Mouse (Mus musculus): ENCODE data around the gene Cnp. TPM values are rescaled to one million over a fixed set of nuclear protein-coding genes. Genes with fewer than 3 reads are reported as not detected.

Gene Cnp
- total and polyA plus RNA-seq, 3 experiments = 19.0 to 20.8 TPM; not detected in 1

DNA sequence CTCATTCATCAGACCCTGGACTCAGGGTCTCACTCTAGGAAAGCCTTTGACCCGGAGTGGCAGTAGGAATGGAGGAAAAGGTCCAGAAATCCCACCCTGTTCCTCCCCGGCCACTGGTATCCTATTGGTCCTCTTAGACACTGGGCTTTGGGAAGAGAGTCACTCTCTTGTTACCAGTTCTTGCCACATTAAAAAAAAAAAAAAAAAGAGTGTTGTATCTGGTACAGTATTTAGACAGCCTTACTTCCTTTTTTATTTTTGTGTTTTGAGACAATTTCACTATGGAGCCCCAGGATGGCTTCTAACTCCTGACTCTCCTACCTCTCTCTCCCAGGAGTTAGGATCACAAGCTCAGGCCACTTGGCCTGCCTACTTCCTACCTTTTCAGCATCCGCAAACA, 17.1 kb upstream of the Cnp start:
- TF ChIP-seq E2F4 (IDR thresholded peaks at IDR 0.05; ENCODE audit: borderline replicate concordance, low read depth, low read length) (no peak), ZNF384 (IDR thresholded peaks at IDR 0.05; ENCODE audit: low read depth, low read length) (peak; percentile 90)
- H3K36me3 ChIP-seq (ENCODE audit: control insufficient read depth in 1 of 2, insufficient read depth in 2 of 2, low read length in 2 of 2) = no peaks in the 10 kb centered on the region
- peaks cover 0 to 3% of the 10 kb centered on the region in 2 experiments; a peak in 1 of 4 replicates for H3K27me3 ChIP-seq (ENCODE audit: control insufficient read depth in 1 of 2, insufficient read depth in 2 of 2, low read length in 2 of 2)
- no peak overlapping the region for H3K4me3 ChIP-seq (ENCODE audit: control insufficient read depth in 1 of 2, insufficient read depth in 1 of 2, low read depth in 2 of 2, low read length in 2 of 2)
- H3K27ac ChIP-seq (ENCODE audit: control insufficient read depth, low read depth, low read length) = no peak overlapping the region
- H3K79me2 ChIP-seq (ENCODE audit: control insufficient read depth, insufficient read depth, low read length, poor library complexity) = no peaks in the 10 kb centered on the region
- H3K9me3 ChIP-seq (replicated peaks; ENCODE audit: insufficient read depth, low read length) = no peaks in the 10 kb centered on the region
- no peak overlapping the region for H3K9ac ChIP-seq (ENCODE audit: control insufficient read depth, low read depth, low read length, poor library complexity, severe bottlenecking)
- peaks cover 0 to 6% of the 10 kb centered on the region in 2 experiments; a peak in 1 of 4 replicates for H3K4me1 ChIP-seq (ENCODE audit: control insufficient read depth in 1 of 2, insufficient read depth in 2 of 2, low read length in 2 of 2)
- no peak for DNase-seq (ENCODE audit: low read depth, low spot score)

GRCm38 (mm10) chr11:100559476-100559875, 15.2 kb upstream of the Cnp start:
- no peak overlapping the region for H3K9ac ChIP-seq (ENCODE audit: control insufficient read depth, low read depth, low read length, poor library complexity, severe bottlenecking)
- H3K27me3 ChIP-seq (ENCODE audit: control insufficient read depth in 1 of 2, insufficient read depth in 2 of 2, low read length in 2 of 2) = peaks cover 0 to 3% of the 10 kb centered on the region in 2 experiments; a peak in 2 of 4 replicates
- no peaks in the 10 kb centered on the region for H3K36me3 ChIP-seq (ENCODE audit: control insufficient read depth in 1 of 2, insufficient read depth in 2 of 2, low read length in 2 of 2)
- H3K27ac ChIP-seq (ENCODE audit: control insufficient read depth, low read depth, low read length) = no peak overlapping the region
- H3K79me2 ChIP-seq (ENCODE audit: control insufficient read depth, insufficient read depth, low read length, poor library complexity) = no peaks in the 10 kb centered on the region
- no peak overlapping the region for H3K4me3 ChIP-seq (ENCODE audit: control insufficient read depth in 1 of 2, insufficient read depth in 1 of 2, low read depth in 2 of 2, low read length in 2 of 2)
- H3K4me1 ChIP-seq (ENCODE audit: control insufficient read depth in 1 of 2, insufficient read depth in 2 of 2, low read length in 2 of 2) = peaks cover 0 to 6% of the 10 kb centered on the region in 2 experiments; a peak in 1 of 4 replicates
- H3K9me3 ChIP-seq (replicated peaks; ENCODE audit: insufficient read depth, low read length) = no peaks in the 10 kb centered on the region
- TF ChIP-seq BHLHE40 (IDR thresholded peaks at IDR 0.05; ENCODE audit: borderline replicate concordance, low read depth, low read length) (no peak), MAX (IDR thresholded peaks at IDR 0.05; ENCODE audit: low read length) (no peak), USF1 (IDR thresholded peaks at IDR 0.05; ENCODE audit: low read depth, low read length) (no peak), MYC (IDR thresholded peaks at IDR 0.05; ENCODE audit: low read depth, low read length) (no peak), POLR2AphosphoS2 (IDR thresholded peaks at IDR 0.05; ENCODE audit: low read length) (no peak), E2F4 (IDR thresholded peaks at IDR 0.05; ENCODE audit: borderline replicate concordance, low read depth, low read length) (no peak), SMC3 (IDR thresholded peaks at IDR 0.05; ENCODE audit: low read depth, low read length) (no peak), ETS1 (IDR thresholded peaks at IDR 0.05; ENCODE audit: low read depth, low read length) (no peak), ZNF384 (IDR thresholded peaks at IDR 0.05; ENCODE audit: low read depth, low read length) (no peak), TBP (IDR thresholded peaks at IDR 0.05; ENCODE audit: low read depth, low read length) (no peak)
- no peak for DNase-seq (ENCODE audit: low read depth, low spot score)

DNA sequence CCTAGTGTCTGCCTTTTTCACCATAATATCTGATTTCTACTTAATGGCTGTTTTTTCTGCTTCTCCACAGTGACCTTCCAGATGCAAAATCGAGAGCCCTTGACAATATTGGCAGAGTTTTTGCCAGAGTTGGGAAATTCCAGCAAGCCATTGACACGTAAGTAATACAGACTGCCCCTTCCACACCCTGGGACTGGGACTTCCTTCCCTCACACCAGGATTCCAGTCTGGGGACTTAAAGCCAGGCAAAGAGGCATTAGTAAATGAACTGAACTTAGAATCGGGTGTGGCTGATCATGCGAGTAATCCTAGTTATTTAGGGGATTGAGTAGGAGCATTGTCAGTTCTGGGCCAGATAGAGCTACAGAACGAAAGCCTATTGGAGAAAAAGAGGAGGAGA, 13.0 kb upstream of the Cnp start:
- Histone ChIP-seq H3K9me3 (replicated peaks; ENCODE audit: insufficient read depth, low read length) (no peaks in the 10 kb centered on the region), H3K36me3 (ENCODE audit: control insufficient read depth in 1 of 2, insufficient read depth in 2 of 2, low read length in 2 of 2) (no peaks in the 10 kb centered on the region), H3K27me3 (ENCODE audit: control insufficient read depth in 1 of 2, insufficient read depth in 2 of 2, low read length in 2 of 2) (peaks cover 0 to 3% of the 10 kb centered on the region in 2 experiments; a peak in 2 of 4 replicates), H3K4me1 (ENCODE audit: control insufficient read depth in 1 of 2, insufficient read depth in 2 of 2, low read length in 2 of 2) (peaks cover 0 to 4% of the 10 kb centered on the region in 2 experiments; a peak in 1 of 4 replicates), H3K9ac (ENCODE audit: control insufficient read depth, low read depth, low read length, poor library complexity, severe bottlenecking) (no peak overlapping the region), H3K27ac (ENCODE audit: control insufficient read depth, low read depth, low read length) (no peak overlapping the region), H3K79me2 (ENCODE audit: control insufficient read depth, insufficient read depth, low read length, poor library complexity) (no peaks in the 10 kb centered on the region), H3K4me3 (ENCODE audit: control insufficient read depth in 1 of 2, insufficient read depth in 1 of 2, low read depth in 2 of 2, low read length in 2 of 2) (no peak overlapping the region)
- no peak for DNase-seq (ENCODE audit: low read depth, low spot score)
- TF ChIP-seq MAZ (IDR thresholded peaks at IDR 0.05; ENCODE audit: low read depth, low read length) (no peak), ELF1 (IDR thresholded peaks at IDR 0.05; ENCODE audit: low read depth, low read length) (no peak), ZMIZ1 (IDR thresholded peaks at IDR 0.05; ENCODE audit: low read depth, low read length) (no peak), MEF2A (IDR thresholded peaks at IDR 0.05; ENCODE audit: extremely low read depth, insufficient replicate concordance, low read depth, low read length, poor library complexity, severe bottlenecking) (no peak), TBP (IDR thresholded peaks at IDR 0.05; ENCODE audit: low read depth, low read length) (no peak), EP300 (IDR thresholded peaks at IDR 0.05; ENCODE audit: low read depth in 1 of 2, low read length in 2 of 2) (no peak), UBTF (IDR thresholded peaks at IDR 0.05; ENCODE audit: borderline replicate concordance, insufficient read depth, low read depth, low read length) (no peak)

Data from MEL (cell line).